Mouse (Mus musculus): ENCODE measurements around the gene Vps8. TPM values are rescaled to one million over a fixed set of nuclear protein-coding genes. Genes with fewer than 3 reads are reported as not detected.

Gene Vps8
- total and polyA plus RNA-seq, 3 experiments = 26.2 to 50.1 (median 30.3) TPM

DNA sequence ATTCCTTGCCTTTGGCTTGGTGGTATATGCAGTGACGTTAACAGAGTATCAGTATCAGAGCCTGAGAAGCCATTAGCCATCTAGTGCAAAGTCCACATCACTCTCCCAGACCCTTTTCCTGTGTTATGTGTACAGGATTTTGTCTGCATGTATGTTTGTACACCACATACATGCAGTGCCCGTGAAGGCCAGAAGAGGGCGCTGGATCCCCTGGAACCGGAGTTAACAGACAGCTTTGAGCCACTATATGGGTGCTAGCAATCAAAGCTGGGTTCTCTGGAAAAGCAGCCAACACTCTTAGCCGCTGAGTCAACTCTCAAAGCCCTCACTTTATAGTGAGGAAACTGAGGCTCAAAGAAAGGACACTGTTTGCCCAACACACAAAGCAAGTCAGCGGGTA is 30.8 kb upstream of the Vps8 start:
- Histone ChIP-seq H3K36me3 (replicated peaks) (no peaks in the 10 kb centered on the region), H3K4me1 (ENCODE audit: insufficient read depth, low read depth, low read length) (no peaks in the 10 kb centered on the region), H3K4me3 (ENCODE audit: low read depth, low read length) (no peak overlapping the region), H3K27me3 (ENCODE audit: insufficient read depth, low read length) (peaks cover 18% of the 10 kb centered on the region), H3K9me3 (replicated peaks) (no peaks in the 10 kb centered on the region)
- DNase-seq (ENCODE audit: low spot score) (no peak), ATAC-seq (ENCODE audit: extremely low read depth, insufficient number of reproducible peaks, low FRiP score, poor library complexity, severe bottlenecking) (no peak)
- peak; percentile 54 for TF ChIP-seq CTCF (IDR thresholded peaks at IDR 0.05; ENCODE audit: low read depth, low read length)
- TF ChIP-seq TAL1 (conservative IDR thresholded peaks at IDR 0.05; ENCODE audit: low read depth, low read length) = no peak

DNA sequence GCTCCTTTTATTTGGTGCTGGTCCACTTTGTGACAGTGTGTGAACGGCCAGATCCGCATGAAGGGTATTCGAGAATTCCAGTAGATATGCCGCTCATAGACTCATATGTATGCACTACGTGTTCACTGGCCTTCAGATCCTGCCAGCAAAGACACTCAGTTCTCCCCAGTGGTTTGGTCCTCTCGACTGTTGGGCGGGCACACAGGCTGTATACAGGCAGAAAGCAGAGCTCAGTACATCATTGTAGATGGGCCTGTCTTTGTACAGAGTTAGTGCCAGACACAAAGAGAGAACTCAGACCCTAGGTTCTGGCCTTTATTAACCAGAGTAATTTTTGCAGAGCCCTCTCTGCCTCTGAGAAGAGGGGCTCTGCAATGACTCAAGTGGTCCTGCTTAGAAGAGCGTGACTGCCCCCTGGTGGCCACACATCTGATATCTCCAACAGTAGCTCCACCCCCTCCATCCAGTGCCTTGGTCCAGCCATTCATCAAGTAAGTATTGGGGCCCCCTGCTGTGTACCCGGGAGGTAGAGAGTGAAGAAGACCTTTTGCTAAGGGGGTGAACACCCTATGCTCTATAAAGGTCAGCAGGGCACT is 30.3 kb upstream of the Vps8 start:
- TF ChIP-seq GATA2 (IDR thresholded peaks at IDR 0.05; ENCODE audit: borderline replicate concordance, low read depth, low read length) = no peak
- TF ChIP-seq GATA1 (IDR thresholded peaks at IDR 0.05; ENCODE audit: borderline replicate concordance, low read length) = no peak
- no peak for TF ChIP-seq POLR2AphosphoS5 (IDR thresholded peaks at IDR 0.05; ENCODE audit: insufficient replicate concordance, low read depth, low read length)
- peak; percentile 29; the same call in 1 of the 2 replicates for TF ChIP-seq CTCF (IDR thresholded peaks at IDR 0.05; ENCODE audit: low read depth, low read length)
- TF ChIP-seq TAL1 (conservative IDR thresholded peaks at IDR 0.05; ENCODE audit: low read depth, low read length) = no peak
- no peaks in the 10 kb centered on the region for H3K9me3 ChIP-seq (replicated peaks)
- no peak overlapping the region for H3K4me3 ChIP-seq (ENCODE audit: low read depth, low read length)
- ATAC-seq (ENCODE audit: extremely low read depth, insufficient number of reproducible peaks, low FRiP score, poor library complexity, severe bottlenecking) = no peak; the same call in 1 of the 2 replicates
- peak; percentile 13 for DNase-seq (ENCODE audit: low spot score)
- no peaks in the 10 kb centered on the region for H3K4me1 ChIP-seq (ENCODE audit: insufficient read depth, low read depth, low read length)
- no peaks in the 10 kb centered on the region for H3K36me3 ChIP-seq (replicated peaks)
- H3K27me3 ChIP-seq (ENCODE audit: insufficient read depth, low read length) = peaks cover 24% of the 10 kb centered on the region

- Histone ChIP-seq H3K4me1 (ENCODE audit: insufficient read depth, low read depth, low read length) (no peaks in the 10 kb centered on the region), H3K4me3 (ENCODE audit: low read depth, low read length) (no peak overlapping the region), H3K36me3 (replicated peaks) (no peaks in the 10 kb centered on the region), H3K27me3 (ENCODE audit: insufficient read depth, low read length) (peaks cover 33% of the 10 kb centered on the region), H3K9me3 (replicated peaks) (no peaks in the 10 kb centered on the region)
- ATAC-seq (ENCODE audit: extremely low read depth, insufficient number of reproducible peaks, low FRiP score, poor library complexity, severe bottlenecking) (no peak), DNase-seq (ENCODE audit: low spot score) (no peak)
- TF ChIP-seq CTCF (IDR thresholded peaks at IDR 0.05; ENCODE audit: low read depth, low read length) = no peak
- TF ChIP-seq TAL1 (conservative IDR thresholded peaks at IDR 0.05; ENCODE audit: low read depth, low read length) = no peak
- no peak for TF ChIP-seq GATA2 (IDR thresholded peaks at IDR 0.05; ENCODE audit: borderline replicate concordance, low read depth, low read length)
- no peak for TF ChIP-seq POLR2AphosphoS5 (IDR thresholded peaks at IDR 0.05; ENCODE audit: insufficient replicate concordance, low read depth, low read length)
- no peak for TF ChIP-seq GATA1 (IDR thresholded peaks at IDR 0.05; ENCODE audit: borderline replicate concordance, low read length)
Observed at GRCm38 (mm10) chr16:21395546-21395945, 27.4 kb upstream of the Vps8 start.

DNA sequence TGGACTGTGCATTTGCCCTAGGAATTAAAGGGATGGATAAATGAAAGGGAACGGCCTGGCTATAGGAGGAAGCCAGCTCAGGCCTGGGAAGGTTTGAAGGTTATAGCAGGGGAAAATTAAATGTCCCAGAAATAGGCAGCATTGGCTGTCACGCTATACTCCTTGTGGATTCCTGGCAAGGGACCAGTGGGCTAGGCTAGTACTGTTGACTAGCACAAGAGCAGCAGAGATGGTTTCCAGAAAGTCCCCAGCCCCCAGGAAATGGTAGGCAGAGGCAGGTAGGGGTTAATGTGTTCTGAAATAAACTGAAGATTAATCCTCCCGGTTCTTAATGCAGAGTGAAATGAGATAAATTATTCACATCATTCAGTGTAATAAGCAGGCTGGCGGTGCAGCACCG is 25.2 kb upstream of the Vps8 start:
- DNase-seq (ENCODE audit: low spot score) (no peak), ATAC-seq (ENCODE audit: extremely low read depth, insufficient number of reproducible peaks, low FRiP score, poor library complexity, severe bottlenecking) (no peak)
- no peaks in the 10 kb centered on the region for H3K9me3 ChIP-seq (replicated peaks)
- H3K4me1 ChIP-seq (ENCODE audit: insufficient read depth, low read depth, low read length) = no peaks in the 10 kb centered on the region
- no peak for TF ChIP-seq TAL1 (conservative IDR thresholded peaks at IDR 0.05; ENCODE audit: low read depth, low read length)
- no peak for TF ChIP-seq POLR2AphosphoS5 (IDR thresholded peaks at IDR 0.05; ENCODE audit: insufficient replicate concordance, low read depth, low read length)
- TF ChIP-seq CTCF (IDR thresholded peaks at IDR 0.05; ENCODE audit: low read depth, low read length) = no peak
- TF ChIP-seq GATA2 (IDR thresholded peaks at IDR 0.05; ENCODE audit: borderline replicate concordance, low read depth, low read length) = no peak
- no peaks in the 10 kb centered on the region for H3K36me3 ChIP-seq (replicated peaks)
- H3K27me3 ChIP-seq (ENCODE audit: insufficient read depth, low read length) = peaks cover 36% of the 10 kb centered on the region
- H3K4me3 ChIP-seq (ENCODE audit: low read depth, low read length) = no peak overlapping the region

DNA sequence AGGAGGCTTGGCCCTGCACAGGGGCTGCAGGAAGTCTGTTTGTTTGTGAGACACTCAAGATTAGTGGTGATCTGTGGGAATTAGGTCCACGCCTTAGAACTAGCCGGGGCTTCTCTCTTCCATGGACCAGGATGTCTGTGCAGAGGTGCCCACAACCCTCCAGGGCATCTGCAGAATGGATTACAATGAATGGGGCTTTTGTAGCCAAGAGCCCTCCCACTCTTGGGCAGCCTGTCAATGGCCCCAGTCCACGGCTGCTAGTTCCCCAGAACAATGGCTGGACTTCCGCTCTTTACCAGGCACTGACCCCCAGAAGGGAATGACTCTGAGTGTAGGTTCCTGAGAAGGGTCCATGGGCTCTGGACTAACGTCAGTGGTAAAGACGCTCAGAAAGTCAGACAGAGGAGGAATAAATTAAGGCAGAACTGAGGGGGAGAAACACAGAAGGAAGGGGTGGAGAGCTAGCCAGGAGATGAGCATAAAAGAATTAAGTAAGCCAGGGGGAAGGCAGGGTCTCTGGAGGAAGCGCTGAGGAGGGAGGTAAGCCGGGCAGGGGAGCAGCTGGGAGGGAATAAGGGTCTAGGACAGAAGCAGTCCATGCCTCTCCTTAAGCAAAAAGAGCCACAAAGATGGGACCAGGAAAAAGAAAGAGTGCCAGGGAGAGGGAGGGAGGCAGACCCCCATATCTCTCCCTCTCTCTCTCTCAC is 24.4 kb upstream of the Vps8 start:
- H3K4me3 ChIP-seq (ENCODE audit: low read depth, low read length) = no peak overlapping the region
- TF ChIP-seq GATA2 (IDR thresholded peaks at IDR 0.05; ENCODE audit: borderline replicate concordance, low read depth, low read length) = no peak
- no peak for TF ChIP-seq CTCF (IDR thresholded peaks at IDR 0.05; ENCODE audit: low read depth, low read length)
- H3K9me3 ChIP-seq (replicated peaks) = no peaks in the 10 kb centered on the region
- H3K27me3 ChIP-seq (ENCODE audit: insufficient read depth, low read length) = peaks cover 38% of the 10 kb centered on the region
- no peaks in the 10 kb centered on the region for H3K36me3 ChIP-seq (replicated peaks)
- H3K4me1 ChIP-seq (ENCODE audit: insufficient read depth, low read depth, low read length) = no peaks in the 10 kb centered on the region
- DNase-seq (ENCODE audit: low spot score) = no peak
- ATAC-seq (ENCODE audit: extremely low read depth, insufficient number of reproducible peaks, low FRiP score, poor library complexity, severe bottlenecking) = no peak

- ATAC-seq (ENCODE audit: extremely low read depth, insufficient number of reproducible peaks, low FRiP score, poor library complexity, severe bottlenecking) (no peak), DNase-seq (ENCODE audit: low spot score) (no peak)
- no peak overlapping the region for H3K4me3 ChIP-seq (ENCODE audit: low read depth, low read length)
- H3K36me3 ChIP-seq (replicated peaks) = no peaks in the 10 kb centered on the region
- H3K4me1 ChIP-seq (ENCODE audit: insufficient read depth, low read depth, low read length) = no peaks in the 10 kb centered on the region
- H3K27me3 ChIP-seq (ENCODE audit: insufficient read depth, low read length) = peaks cover 35% of the 10 kb centered on the region
- TF ChIP-seq GATA1 (IDR thresholded peaks at IDR 0.05; ENCODE audit: borderline replicate concordance, low read length) (no peak), TAL1 (conservative IDR thresholded peaks at IDR 0.05; ENCODE audit: low read depth, low read length) (no peak), POLR2AphosphoS5 (IDR thresholded peaks at IDR 0.05; ENCODE audit: insufficient replicate concordance, low read depth, low read length) (no peak), CTCF (IDR thresholded peaks at IDR 0.05; ENCODE audit: low read depth, low read length) (no peak), GATA2 (IDR thresholded peaks at IDR 0.05; ENCODE audit: borderline replicate concordance, low read depth, low read length) (no peak)
- H3K9me3 ChIP-seq (replicated peaks) = no peaks in the 10 kb centered on the region
Observed at GRCm38 (mm10) chr16:21399942-21400341, 23.0 kb upstream of the Vps8 start.
